Mouse (Mus musculus) ZHBTc4 (cell line): ENCODE data around the gene Igfbp2.

Source experiments
- DNase-seq: peaks from one replicate; pipeline ENCODE4 v3.0.0-alpha.2; 2011; ENCODE audit warnings: low read depth, low spot score

Igfbp2 gene

GRCm38 (mm10) chr1:72871337-72871696 lies 47.0 kb downstream of the Igfbp2 start:
- DNase-seq, result no peak

GRCm38 (mm10) chr1:72871697-72872411 lies 47.6 kb downstream of the Igfbp2 start:
- DNase-seq, result no peak

GRCm38 (mm10) chr1:72872521-72872920 lies 48.2 kb downstream of the Igfbp2 start:
- DNase-seq, result peak; percentile 87

GRCm38 (mm10) chr1:72873078-72873477 lies 48.8 kb downstream of the Igfbp2 start:
- no peak for DNase-seq

- DNase-seq, result peak; percentile 68
Measured at GRCm38 (mm10) chr1:72873511-72874286, 49.4 kb downstream of the Igfbp2 start.

GRCm38 (mm10) chr1:72874287-72875211 lies 50.2 kb downstream of the Igfbp2 start, which contains the start of gene Igfbp5:
Gene Igfbp5 (minus strand): TSS chr1:72874884.
- peak; percentile 50 for DNase-seq

- DNase-seq, result no peak
Measured at GRCm38 (mm10) chr1:72875708-72876107, 51.4 kb downstream of the Igfbp2 start.

- no peak for DNase-seq
Measured at GRCm38 (mm10) chr1:72876111-72876510, 51.8 kb downstream of the Igfbp2 start.

- peak; percentile 65 for DNase-seq
Measured at GRCm38 (mm10) chr1:72877892-72878291, 53.6 kb downstream of the Igfbp2 start.

GRCm38 (mm10) chr1:72878473-72879318 lies 54.4 kb downstream of the Igfbp2 start:
- no peak for DNase-seq

- peak; percentile 51 for DNase-seq
Measured at GRCm38 (mm10) chr1:72879319-72879634, 55.0 kb downstream of the Igfbp2 start.

GRCm38 (mm10) chr1:72885111-72885818 lies 61.0 kb downstream of the Igfbp2 start:
- DNase-seq, result no peak

- DNase-seq, result no peak
Measured at GRCm38 (mm10) chr1:72885819-72886169, 61.5 kb downstream of the Igfbp2 start.

- DNase-seq, result no peak
Measured at GRCm38 (mm10) chr1:72887910-72888309, 63.6 kb downstream of the Igfbp2 start.

- DNase-seq, result no peak
Measured at GRCm38 (mm10) chr1:72895821-72896220, 71.5 kb downstream of the Igfbp2 start.
